Mouse (Mus musculus) layer of hippocampus, adult 8-10 months (tissue): ENCODE results near the gene Galnt17. TPM values are rescaled to one million over a fixed set of nuclear protein-coding genes. Genes with fewer than 3 reads are reported as not detected.
A peak's percentile ranks its signal among the peaks of the same experiment; 100 is the strongest.

Experiments used
- DNase-seq, 2 experiments: peaks; one replicate each; pipeline ENCODE4 v3.0.0; 2022; ENCODE audit warnings: low spot score in 2 of 2
- total RNA-seq, 4 experiments: library from RNA; stranded (reverse); gene quantifications; 2 replicates each; pipeline ENCODE4 v1.2.4; 2022

Galnt17 gene
- total RNA-seq, 4 experiments from 2014 or later, result 95.9 to 116 (median 106) TPM

- no peak for DNase-seq
Observed at GRCm38 (mm10) chr5:131246591-131246990, 61.7 kb downstream of the Galnt17 start.

DNA sequence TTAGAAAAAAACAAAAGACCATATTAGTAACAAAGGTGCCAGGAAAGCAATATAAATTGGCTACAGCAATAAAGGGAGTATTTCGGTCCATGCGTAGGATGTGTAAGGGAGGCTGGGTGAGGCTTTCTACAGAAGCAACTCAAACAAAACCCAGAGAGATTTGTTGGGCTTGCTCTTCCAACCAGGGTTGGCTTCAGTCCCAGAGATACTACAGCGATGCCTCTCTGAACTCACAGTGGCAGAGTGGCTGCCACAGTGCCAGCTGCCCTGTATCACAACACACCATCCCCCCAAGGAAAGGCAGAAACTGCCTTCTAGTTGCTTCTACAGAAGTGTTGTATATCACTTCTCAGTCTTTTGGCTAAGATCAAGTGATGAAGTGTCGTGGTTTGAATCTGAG is 66.6 kb downstream of the Galnt17 start:
- peak; percentile 28 to 36 for DNase-seq

DNA sequence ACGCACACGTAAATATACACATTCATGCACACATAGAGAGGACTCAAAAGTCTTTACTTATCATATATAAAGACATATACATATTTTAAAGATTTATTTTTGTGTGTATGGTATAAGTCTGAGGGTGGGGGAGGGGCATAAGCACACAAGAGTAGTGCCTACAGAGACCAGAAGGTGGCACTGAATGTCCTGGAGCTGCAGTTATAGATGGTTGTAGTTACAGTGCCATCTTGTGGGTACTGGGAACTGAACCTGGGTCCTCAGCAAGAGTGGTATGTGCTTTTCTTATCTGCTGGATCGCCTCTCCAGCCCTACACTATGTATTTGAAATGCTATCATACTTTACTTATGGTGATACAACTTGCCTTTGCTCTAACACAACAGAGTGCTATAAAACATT is 68.5 kb downstream of the Galnt17 start:
- no peak for DNase-seq

DNA sequence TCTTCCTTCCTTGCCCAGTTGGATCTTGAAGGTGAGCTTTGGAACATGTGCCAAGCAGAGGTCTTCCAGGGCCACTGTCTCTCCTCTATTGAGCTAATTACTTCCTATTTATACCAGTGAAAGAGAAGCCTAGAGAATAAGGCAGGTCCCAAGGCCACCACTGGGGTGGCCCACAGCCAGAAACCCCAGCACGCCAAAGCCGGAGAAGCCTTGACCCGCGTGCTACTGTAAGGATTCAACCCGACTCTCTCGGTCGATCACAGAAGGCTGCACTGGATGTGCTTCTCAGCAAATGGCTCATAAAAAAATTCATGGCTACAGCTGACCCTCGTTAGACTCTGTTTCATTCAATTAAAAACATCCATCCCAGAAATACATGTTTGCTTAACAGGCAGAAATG is 71.4 kb downstream of the Galnt17 start:
- no peak for DNase-seq

GRCm38 (mm10) chr5:131233828-131234227 is 74.5 kb downstream of the Galnt17 start:
- DNase-seq, result no peak

- DNase-seq, result no peak
Observed at GRCm38 (mm10) chr5:131231060-131231459, 77.2 kb downstream of the Galnt17 start.

- no peak for DNase-seq
Observed at GRCm38 (mm10) chr5:131229744-131230143, 78.6 kb downstream of the Galnt17 start.

GRCm38 (mm10) chr5:131223416-131223815 is 84.9 kb downstream of the Galnt17 start:
- no peak for DNase-seq

- DNase-seq, result peak; percentile 42 to 51
Observed at GRCm38 (mm10) chr5:131222498-131223244, 85.6 kb downstream of the Galnt17 start.

GRCm38 (mm10) chr5:131218221-131218620 is 90.1 kb downstream of the Galnt17 start:
- DNase-seq, result no peak

DNA sequence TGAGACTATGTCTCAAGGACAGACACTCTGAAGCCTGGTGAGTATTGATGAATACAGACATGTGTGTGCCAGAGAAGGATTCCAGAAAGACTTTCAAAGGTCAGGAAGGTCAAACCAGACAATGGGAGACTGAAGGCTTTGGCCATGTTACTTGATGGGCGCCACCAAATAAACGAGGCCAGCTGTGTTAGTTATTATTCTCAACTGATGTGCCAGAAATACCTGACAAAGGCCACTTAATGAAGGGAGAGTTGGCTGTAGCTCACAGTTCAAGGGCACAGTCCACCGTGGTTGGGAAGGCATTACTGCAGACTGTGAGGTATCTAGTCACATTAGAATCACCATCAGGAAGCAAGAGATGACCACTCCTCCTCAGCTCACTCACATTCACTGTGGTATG is 96.7 kb downstream of the Galnt17 start:
- no peak for DNase-seq

- DNase-seq, result no peak
Observed at GRCm38 (mm10) chr5:131201146-131201545, 107.2 kb downstream of the Galnt17 start.

- no peak for DNase-seq
Observed at GRCm38 (mm10) chr5:131192311-131192710, 116.0 kb downstream of the Galnt17 start.

DNA sequence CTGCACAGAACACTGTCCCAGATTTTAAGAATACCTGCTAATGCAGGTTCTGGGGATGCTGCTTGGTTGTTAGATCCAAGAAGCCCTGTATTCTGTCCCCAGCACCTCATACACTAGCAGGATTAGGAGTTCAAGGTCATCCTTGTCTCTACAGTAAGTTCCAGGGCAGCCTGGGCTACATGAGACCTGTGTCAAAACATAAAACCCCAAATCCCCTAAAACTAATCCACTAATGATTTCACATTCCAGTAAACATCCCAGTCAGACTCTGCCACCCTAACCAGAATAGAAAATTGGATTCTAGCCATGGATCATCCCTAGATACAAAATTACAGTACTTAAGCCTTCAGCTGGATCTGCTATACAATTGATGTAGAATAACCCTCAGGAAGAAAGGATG is 123.7 kb downstream of the Galnt17 start:
- DNase-seq, result no peak

GRCm38 (mm10) chr5:131181231-131181630 is 127.1 kb downstream of the Galnt17 start:
- peak; percentile 29 to 54 for DNase-seq

GRCm38 (mm10) chr5:131180756-131181155 is 127.5 kb downstream of the Galnt17 start:
- DNase-seq, result no peak

DNA sequence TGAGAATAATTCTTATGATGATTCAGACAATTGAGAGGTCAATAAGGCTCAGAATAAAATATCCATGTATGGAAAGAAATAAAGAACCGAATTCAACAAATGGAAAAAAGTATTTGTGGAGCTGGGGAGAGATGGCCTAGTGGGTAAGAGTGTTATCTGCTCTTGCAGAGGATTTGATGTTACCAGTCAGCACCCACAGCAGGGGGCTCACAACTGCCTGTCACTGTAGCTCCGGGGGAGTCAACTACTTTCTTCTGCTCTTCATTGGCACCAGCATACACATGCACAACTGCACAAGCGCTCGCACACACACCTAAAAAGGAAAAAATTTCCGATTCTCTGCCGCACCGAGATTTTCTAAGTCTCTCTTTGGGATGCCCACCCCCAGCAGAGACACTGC is 130.4 kb downstream of the Galnt17 start:
- DNase-seq, result no peak

DNA sequence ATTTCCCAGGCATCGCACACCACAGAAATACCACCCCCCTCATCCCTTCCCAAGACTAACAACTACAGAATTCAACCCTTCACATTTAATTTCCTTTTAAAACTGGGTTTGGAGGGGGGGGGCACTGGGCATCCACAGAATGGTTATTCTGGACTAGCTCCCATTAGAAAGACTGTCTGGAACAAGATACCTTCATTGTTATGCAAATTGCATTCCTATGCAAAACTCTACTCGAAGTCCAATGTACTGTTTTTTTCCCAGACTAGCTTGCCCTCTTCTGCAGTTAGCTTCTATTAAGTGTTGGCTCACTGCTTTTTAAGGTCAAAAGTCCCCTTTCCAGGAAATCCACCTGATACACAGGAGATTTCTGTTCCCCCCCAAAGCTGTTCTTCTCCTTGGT is 131.1 kb downstream of the Galnt17 start:
- DNase-seq, result no peak

DNA sequence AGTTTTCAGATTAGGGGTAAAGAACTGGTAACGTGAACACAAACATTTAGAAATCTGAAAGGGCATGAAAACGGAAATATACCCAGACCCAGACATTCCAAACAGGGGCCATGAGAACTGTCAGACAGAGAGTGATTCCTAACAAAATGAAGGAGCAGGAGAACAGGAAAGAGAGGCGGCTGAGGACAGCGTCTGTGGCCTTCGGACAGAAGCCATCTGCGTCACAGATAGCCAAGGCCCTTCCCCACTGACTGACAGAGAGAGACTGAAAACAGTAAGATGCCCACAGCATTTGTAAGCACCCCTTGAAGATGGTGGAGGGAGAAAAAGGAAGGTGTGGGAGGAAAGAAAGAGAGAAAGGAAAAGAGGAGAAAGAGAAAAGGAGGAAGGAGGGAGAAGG is 139.1 kb downstream of the Galnt17 start:
- no peak for DNase-seq

GRCm38 (mm10) chr5:131167366-131167765 is 140.9 kb downstream of the Galnt17 start:
- peak; percentile 81 to 82 for DNase-seq

DNA sequence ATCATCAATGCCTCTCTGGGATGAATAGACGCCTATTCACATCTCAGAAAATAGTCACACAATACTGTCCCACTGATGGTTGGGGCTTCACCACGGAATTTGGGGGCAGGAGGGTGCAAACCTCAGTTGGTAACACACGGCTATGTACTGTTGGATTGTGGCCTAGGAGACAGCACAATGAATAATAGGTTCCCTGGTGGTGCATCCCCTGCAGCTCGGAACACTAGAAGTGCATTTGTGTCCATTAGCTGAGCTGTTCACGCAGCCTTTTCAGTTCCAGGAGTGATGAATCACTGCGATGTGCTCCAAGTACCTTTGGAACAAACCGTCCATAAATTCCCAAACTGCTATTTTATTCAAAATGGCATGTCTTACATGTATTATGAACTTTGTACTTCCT is 142.6 kb downstream of the Galnt17 start:
- peak in 1 of 2 experiments; percentile 42 for DNase-seq

DNA sequence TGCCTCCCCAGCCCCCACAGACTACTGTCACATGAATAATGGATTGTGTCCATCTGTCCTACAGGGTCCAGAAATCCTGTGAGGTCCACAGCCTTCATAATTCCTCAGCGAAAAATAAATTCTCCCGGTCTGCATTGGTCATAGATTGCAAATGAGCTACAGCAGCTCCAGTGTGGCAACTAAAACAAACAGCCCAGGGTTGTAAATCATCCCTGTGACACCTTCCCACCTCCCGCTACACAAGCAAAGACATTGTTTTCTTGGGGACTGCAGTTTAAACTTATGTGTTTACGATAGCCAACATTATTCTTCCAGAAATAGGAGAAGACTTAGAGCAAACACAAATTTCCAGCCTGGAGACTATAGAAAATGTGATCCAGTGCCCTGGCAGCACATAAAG is 150.4 kb downstream of the Galnt17 start:
- no peak for DNase-seq

DNA sequence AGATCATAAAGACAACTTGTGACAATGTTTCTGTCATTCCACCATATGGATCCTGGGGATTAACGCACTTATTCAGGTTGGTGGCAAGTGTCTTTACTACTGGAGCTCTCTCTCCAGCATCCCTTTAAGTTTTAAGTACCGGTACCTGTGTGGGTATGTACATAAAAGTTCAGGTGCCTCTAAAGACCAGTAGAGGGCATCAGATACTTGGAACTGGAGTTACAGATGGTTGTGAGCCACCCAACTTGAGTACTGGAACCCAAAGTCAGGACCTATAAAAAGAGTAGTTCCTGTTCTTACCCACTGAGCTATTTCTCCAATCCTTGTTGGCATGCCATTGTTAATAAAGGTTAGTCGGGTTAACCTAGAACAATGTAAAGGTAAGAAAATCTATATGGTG is 152.0 kb downstream of the Galnt17 start:
- no peak for DNase-seq

DNA sequence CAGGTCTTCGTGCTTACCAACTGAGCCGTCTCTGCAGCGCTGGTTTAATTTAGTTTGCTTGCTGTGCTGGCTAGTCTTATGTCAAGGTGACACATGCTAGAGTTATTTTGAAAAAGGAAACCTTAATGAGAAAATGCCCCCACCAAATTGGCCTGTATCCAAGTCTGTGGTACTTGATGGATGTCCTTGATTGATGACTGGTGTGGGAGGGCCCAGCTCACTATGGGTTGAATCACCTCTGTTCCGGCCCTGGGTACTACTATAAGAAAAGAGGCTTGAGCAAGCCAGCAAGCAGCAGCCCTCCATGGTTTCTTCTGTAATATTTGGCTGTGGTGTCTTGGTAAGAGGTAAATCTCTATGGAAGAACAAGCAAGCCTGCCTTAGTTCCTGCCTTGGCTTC is 165.7 kb downstream of the Galnt17 start:
- no peak for DNase-seq
